Mouse (Mus musculus) lung, embryonic 14.5 days (tissue): Measurements from ENCODE around the gene Prss32. TPM values are rescaled to one million over a fixed set of nuclear protein-coding genes. Genes with fewer than 3 reads are reported as not detected.

ENCODE experiments used
- ATAC-seq: fragments of 200-750 bp; cut with Nextera tagmentation; 2 replicates; pipeline ENCODE4 v1.8.0; 2017; ENCODE audit warnings: mild to moderate bottlenecking, moderate TSS enrichment, moderate library complexity; ENCODE audit not compliant: insufficient read depth
- DNase-seq: peaks from one replicate; pipeline ENCODE4 v3.0.0-alpha.2; 2015
- H3K27ac ChIP-seq: fragments of 300-500 bp; sonication (generic); 2 replicates; pipeline ENCODE4 v1.5.1; 2014; ENCODE audit warnings: low read depth, mild to moderate bottlenecking, moderate library complexity
- H3K27me3 ChIP-seq: fragments of 300-500 bp; sonication (generic); 2 replicates; pipeline ENCODE4 v1.6.1; 2014; ENCODE audit warnings: low read length, control low read depth; ENCODE audit not compliant: insufficient read depth
- H3K36me3 ChIP-seq: fragments of 300-500 bp; sonication (generic); 2 replicates; pipeline ENCODE4 v1.6.1; 2014; ENCODE audit warnings: control low read depth; ENCODE audit not compliant: insufficient read depth
- H3K4me1 ChIP-seq: fragments of 300-500 bp; sonication (generic); 2 replicates; pipeline ENCODE4 v1.6.1; 2014; ENCODE audit warnings: antibody characterized with exemption, control low read depth; ENCODE audit not compliant: insufficient read depth
- H3K4me2 ChIP-seq: fragments of 300-500 bp; sonication (generic); 2 replicates; pipeline ENCODE4 v1.6.1; 2014; ENCODE audit warnings: mild to moderate bottlenecking
- H3K4me3 ChIP-seq: fragments of 300-500 bp; sonication (generic); 2 replicates; pipeline ENCODE4 v1.5.1; 2014; ENCODE audit warnings: low read depth, low read length
- H3K9ac ChIP-seq: fragments of 300-500 bp; sonication (generic); 2 replicates; pipeline ENCODE4 v1.6.1; 2014
- H3K9me3 ChIP-seq: fragments of 300-500 bp; sonication (generic); 2 replicates; pipeline ENCODE4 v1.6.1; 2016; ENCODE audit warnings: low read depth, low read length, control low read depth
- CTCF ChIP-seq: IDR thresholded peaks from 2 replicates; pipeline ENCODE4 v1.5.1; 2016; ENCODE audit warnings: antibody characterized with exemption, low read depth
- WGBS: fragments of 180-500 bp; shearing (Covaris S2); extraction: QIAGEN DNeasy Blood & Tissue Kit; methylation state at CpG from one replicate; pipeline ENCODE4 v1.1.7; 2014; 5-methylcytosine and 5-hydroxymethylcytosine counted together
- polyA plus RNA-seq: library from polyadenylated mRNA; unstranded; fragments of >200 nt; fragmentation: Nextera tagmentation; extraction: Ambion mirVana; gene quantifications from 2 replicates; pipeline ENCODE4 v1.2.1, GENCODE M21; 2014

The Prss32 gene
- polyA plus RNA-seq, 1 experiment from 2014 or later, result not detected

GRCm38 (mm10) chr17:23841145-23841544 lies 2.5 kb upstream of the Prss32 start:
- Histone ChIP-seq H3K4me2 (no peak overlapping the region), H3K9ac (no peak overlapping the region), H3K27me3 (0 out of 2 replicates have a peak, but pooled peaks cover 3% of the 10 kb centered on the region), H3K9me3 (no peaks in the 10 kb centered on the region), H3K27ac (no peak overlapping the region), H3K4me1 (no peaks in the 10 kb centered on the region), H3K4me3 (no peak overlapping the region), H3K36me3 (no peaks in the 10 kb centered on the region)
- 30% methylated on average over 4 of the region's 4 CpGs for WGBS
- peak; percentile 84 for TF ChIP-seq CTCF
- ATAC-seq, result peak; percentile 32; the same call in 1 of the 2 replicates
- peak; percentile 91 for DNase-seq

- Histone ChIP-seq H3K9ac (no peak overlapping the region), H3K27me3 (0 out of 2 replicates have a peak, but pooled peaks cover 3% of the 10 kb centered on the region), H3K4me2 (peak overlapping the region; percentile 48), H3K36me3 (no peaks in the 10 kb centered on the region), H3K9me3 (no peaks in the 10 kb centered on the region), H3K27ac (no peak overlapping the region), H3K4me1 (no peaks in the 10 kb centered on the region), H3K4me3 (no peak overlapping the region)
- TF ChIP-seq CTCF, result 0 out of 2 replicates have a peak, but pooled peaks have one; percentile 27
- peak; percentile 12 for DNase-seq
- no peak for ATAC-seq
- WGBS, result 46% methylated on average over 23 of the region's 23 CpGs
Observed at GRCm38 (mm10) chr17:23843141-23843811, 379 bp upstream of the Prss32 start.

- Histone ChIP-seq H3K4me1 (no peaks in the 10 kb centered on the region), H3K27ac (no peak overlapping the region), H3K36me3 (no peaks in the 10 kb centered on the region), H3K4me3 (no peak overlapping the region), H3K27me3 (no peaks in the 10 kb centered on the region), H3K9me3 (no peaks in the 10 kb centered on the region), H3K4me2 (no peak overlapping the region), H3K9ac (no peak overlapping the region)
- WGBS, result 61% methylated on average over 2 of the region's 2 CpGs
- peak; percentile 28 for TF ChIP-seq CTCF
- ATAC-seq, result no peak
- DNase-seq, result no peak
Observed at GRCm38 (mm10) chr17:23850028-23850427, 6.4 kb downstream of the Prss32 start.

- Histone ChIP-seq H3K27ac (no peak overlapping the region), H3K4me2 (no peak overlapping the region), H3K9me3 (no peaks in the 10 kb centered on the region), H3K4me3 (no peak overlapping the region), H3K4me1 (no peaks in the 10 kb centered on the region), H3K9ac (no peak overlapping the region), H3K36me3 (no peaks in the 10 kb centered on the region), H3K27me3 (no peaks in the 10 kb centered on the region)
- TF ChIP-seq CTCF, result peak; percentile 85
- WGBS, result 50% methylated on average over 18 of the region's 19 CpGs
- peak; percentile 88 for DNase-seq
- 0 out of 2 replicates have a peak, but pooled peaks have one; percentile 55 for ATAC-seq
Observed at GRCm38 (mm10) chr17:23850853-23851749, 7.4 kb downstream of the Prss32 start.

GRCm38 (mm10) chr17:23853292-23853691 lies 9.6 kb downstream of the Prss32 start:
- Histone ChIP-seq H3K27me3 (no peaks in the 10 kb centered on the region), H3K4me2 (no peak overlapping the region), H3K4me3 (no peak overlapping the region), H3K36me3 (no peaks in the 10 kb centered on the region), H3K9ac (no peak overlapping the region), H3K27ac (no peak overlapping the region), H3K9me3 (no peaks in the 10 kb centered on the region), H3K4me1 (no peaks in the 10 kb centered on the region)
- 33% methylated on average over 5 of the region's 5 CpGs for WGBS
- DNase-seq (peak; percentile 73), ATAC-seq (0 out of 2 replicates have a peak, but pooled peaks have one; percentile 43)
- peak; percentile 79 for TF ChIP-seq CTCF

- ATAC-seq (no peak), DNase-seq (no peak)
- Histone ChIP-seq H3K36me3 (no peaks in the 10 kb centered on the region), H3K27me3 (no peaks in the 10 kb centered on the region), H3K4me3 (no peak overlapping the region), H3K9me3 (no peaks in the 10 kb centered on the region), H3K4me2 (no peak overlapping the region), H3K27ac (no peak overlapping the region), H3K9ac (no peak overlapping the region), H3K4me1 (no peaks in the 10 kb centered on the region)
- 77% methylated on average over 10 of the region's 10 CpGs for WGBS
- TF ChIP-seq CTCF, result no peak
Observed at GRCm38 (mm10) chr17:23854229-23854765, 10.6 kb downstream of the Prss32 start.

GRCm38 (mm10) chr17:23857193-23857592 lies 13.5 kb downstream of the Prss32 start:
- no peak for ATAC-seq
- no peaks in the 10 kb centered on the region for H3K9me3 ChIP-seq
- no peak overlapping the region for H3K4me3 ChIP-seq
- H3K36me3 ChIP-seq, result no peaks in the 10 kb centered on the region
- no peaks in the 10 kb centered on the region for H3K4me1 ChIP-seq
- 81% methylated on average over 6 of the region's 6 CpGs for WGBS
- H3K27ac ChIP-seq, result no peak overlapping the region
- no peak for TF ChIP-seq CTCF
- no peaks in the 10 kb centered on the region for H3K27me3 ChIP-seq
- H3K4me2 ChIP-seq, result no peak overlapping the region
- no peak overlapping the region for H3K9ac ChIP-seq
- DNase-seq, result no peak
